Mouse (Mus musculus): ENCODE measurements around the gene Ugp2.

The Ugp2 gene

GRCm38 (mm10) chr11:21371122-21371806 is at the start of gene Ugp2:
Ugp2 (minus strand) TSS chr11:21371201.
- DNase-seq (ENCODE audit: low read depth, low spot score), result peak; percentile 95

DNA sequence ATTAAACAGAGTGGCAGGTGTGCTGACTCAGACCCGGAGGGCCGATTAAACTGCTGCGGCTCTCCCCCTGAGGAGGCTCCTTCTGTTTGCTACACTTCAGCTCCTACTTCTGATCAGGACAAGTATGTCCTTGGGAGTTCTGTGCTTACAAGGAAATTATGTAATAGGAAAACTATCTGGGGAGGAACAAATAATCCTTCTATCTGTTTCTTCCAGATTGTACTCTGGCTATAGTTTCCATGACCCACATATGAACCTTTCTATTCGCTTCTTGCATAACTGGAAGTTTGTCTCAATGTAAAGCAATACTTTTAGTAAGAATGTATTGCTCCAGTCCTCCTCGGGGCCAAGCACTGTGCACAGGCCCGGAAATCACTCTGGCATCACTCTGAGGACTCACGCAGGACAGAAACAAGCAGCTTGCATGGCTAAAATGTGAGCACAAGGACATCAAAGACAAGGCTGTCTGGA is 43.9 kb upstream of the Ugp2 start:
- no peak for DNase-seq (ENCODE audit: low read depth, low spot score)

- no peak for DNase-seq (ENCODE audit: low read depth, low spot score)
Observed at GRCm38 (mm10) chr11:21406668-21407067, 35.7 kb upstream of the Ugp2 start.

- DNase-seq (ENCODE audit: low read depth, low spot score), result no peak
Observed at GRCm38 (mm10) chr11:21406141-21406540, 35.1 kb upstream of the Ugp2 start.

- DNase-seq (ENCODE audit: low read depth, low spot score), result no peak
Observed at GRCm38 (mm10) chr11:21403877-21404276, 32.9 kb upstream of the Ugp2 start.

GRCm38 (mm10) chr11:21402481-21403254 is 31.7 kb upstream of the Ugp2 start:
- no peak for DNase-seq (ENCODE audit: low read depth, low spot score)

GRCm38 (mm10) chr11:21401248-21401647 is 30.2 kb upstream of the Ugp2 start:
- no peak for DNase-seq (ENCODE audit: low read depth, low spot score)

DNA sequence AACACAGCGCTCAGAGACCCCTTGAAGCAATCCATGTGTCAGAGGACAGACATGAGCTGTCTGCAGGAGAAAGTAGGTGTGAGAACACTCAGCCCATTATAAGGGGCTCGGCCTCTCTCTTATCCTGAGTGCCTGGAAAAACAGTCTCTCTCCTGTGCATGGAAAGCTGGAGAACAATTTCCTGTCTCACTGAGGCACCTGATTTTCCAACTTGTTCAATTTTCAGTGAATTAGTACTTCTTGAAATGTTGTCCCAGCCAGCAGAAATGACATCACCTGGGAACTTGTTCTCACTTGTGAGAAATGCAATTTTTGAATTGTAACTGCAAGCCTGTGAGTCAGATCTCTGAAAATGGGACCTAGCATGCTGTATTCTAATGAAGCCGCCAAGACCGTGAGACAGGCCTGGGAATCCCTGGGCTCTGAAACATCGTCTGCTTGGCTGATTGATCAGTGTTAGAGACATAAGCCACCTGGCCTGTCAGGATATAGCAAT is 28.2 kb upstream of the Ugp2 start:
- DNase-seq (ENCODE audit: low read depth, low spot score), result peak; percentile 37

DNA sequence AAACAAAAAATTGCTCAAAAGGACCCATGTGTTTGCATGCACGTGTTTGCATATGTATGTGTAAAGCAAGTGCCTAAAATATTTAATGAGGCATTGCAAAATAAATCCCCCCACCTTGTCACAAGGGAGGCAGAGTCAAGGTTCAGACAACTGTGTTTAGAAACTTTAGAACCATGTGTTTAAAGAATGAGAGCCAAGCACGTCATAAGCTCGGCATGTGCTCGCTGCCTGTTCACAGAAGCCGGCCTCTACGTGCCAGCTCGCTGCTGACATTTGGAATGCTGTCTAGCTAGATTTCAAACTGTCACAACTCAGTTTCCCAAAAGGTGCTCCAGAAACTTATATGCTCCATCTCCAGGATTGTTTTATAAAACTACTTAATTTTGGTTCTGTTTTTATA is 27.5 kb upstream of the Ugp2 start:
- DNase-seq (ENCODE audit: low read depth, low spot score), result peak; percentile 41

GRCm38 (mm10) chr11:21386790-21387189 is 15.8 kb upstream of the Ugp2 start:
- DNase-seq (ENCODE audit: low read depth, low spot score), result no peak

GRCm38 (mm10) chr11:21374096-21374495 is 3.1 kb upstream of the Ugp2 start:
- DNase-seq (ENCODE audit: low read depth, low spot score), result no peak

DNA sequence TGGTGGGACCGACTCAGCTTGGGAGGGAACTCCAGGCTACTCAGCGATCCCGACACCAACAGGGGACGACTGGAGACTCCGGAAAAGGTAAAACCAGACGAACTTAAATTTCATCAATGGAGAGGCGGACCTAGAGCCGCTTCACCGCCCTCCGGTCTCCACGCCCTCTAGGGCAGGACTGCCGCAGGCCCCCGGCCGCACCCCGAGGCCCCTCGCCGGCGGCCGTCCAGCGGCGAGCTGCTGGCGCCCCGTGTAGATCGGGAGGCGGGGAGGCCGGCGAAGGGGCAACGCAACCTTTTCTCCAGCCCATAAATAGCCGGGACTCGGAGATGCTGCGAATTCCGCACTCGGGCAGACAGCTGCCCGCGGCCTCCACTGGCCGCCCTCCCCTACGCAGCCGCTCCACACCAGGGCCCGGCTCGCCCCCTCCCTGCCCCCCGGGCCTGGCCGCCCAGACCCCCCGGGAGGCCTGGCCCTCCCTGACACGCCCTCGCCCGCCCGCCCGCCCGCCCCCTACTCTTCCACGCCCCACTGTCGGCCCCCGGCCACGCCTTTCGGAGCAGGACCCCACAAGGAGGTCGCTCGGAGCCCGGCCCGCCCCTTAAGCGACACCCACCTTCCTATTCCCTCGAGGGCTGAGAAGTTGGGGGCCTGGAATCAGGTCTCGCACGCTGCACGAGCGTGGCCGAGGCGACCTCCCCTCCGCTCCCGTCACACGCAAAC is 441 bp downstream of the Ugp2 start:
- peak; percentile 89 for DNase-seq (ENCODE audit: low read depth, low spot score)

DNA sequence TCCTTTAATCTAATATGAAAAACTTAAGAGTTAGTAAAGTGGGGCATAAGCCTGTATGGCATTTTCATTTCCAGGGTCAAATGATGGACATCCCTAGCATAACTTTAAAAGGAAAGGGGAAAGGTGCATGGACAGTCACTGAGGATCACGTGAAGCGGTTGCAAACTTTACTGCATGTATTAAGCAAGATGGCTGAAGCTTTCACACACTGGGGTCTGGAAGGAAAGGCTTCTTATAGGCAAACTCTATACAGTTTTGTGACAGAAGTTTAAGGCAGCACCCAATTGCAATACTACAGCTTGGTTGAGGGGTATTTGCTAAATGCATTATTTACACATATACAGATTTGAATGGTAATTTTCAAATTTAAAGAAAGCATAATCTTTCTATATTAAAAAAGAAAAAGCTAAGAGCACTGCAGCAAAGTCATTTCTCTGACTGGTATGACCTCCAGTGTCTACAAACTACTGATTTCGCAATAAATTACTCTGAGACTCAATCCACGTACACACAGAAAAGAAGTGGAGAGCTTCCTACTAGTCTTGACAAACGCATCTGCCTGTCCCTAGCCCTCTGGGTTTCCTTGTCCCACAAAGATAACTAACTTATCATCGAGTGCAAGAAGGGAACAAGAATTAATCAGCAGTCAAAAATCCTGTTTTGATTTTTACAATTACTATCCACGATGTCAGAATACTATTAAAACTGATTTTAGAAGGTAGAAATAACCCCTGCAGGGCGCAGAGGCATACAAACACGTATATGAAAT is 1.6 kb downstream of the Ugp2 start:
- no peak for DNase-seq (ENCODE audit: low read depth, low spot score)

DNA sequence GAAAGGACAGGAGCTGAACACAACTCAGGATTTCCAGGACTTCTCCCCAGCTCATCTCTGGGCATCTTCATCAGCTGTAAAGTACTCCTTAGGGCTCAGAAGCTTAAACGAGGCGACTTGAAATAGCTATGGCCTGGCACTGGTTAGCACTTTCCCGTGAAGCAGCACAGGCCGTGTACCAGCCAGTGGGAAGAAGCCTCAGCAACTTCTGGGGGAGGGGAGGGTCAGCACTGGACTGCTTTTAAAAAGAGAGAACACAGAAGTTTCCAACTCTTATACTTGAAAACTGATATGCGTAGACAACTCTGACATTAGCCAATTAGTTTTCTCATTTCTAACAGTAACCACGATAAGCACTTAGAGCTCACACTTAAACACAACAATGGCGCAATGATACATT is 2.5 kb downstream of the Ugp2 start:
- no peak for DNase-seq (ENCODE audit: low read depth, low spot score)

DNA sequence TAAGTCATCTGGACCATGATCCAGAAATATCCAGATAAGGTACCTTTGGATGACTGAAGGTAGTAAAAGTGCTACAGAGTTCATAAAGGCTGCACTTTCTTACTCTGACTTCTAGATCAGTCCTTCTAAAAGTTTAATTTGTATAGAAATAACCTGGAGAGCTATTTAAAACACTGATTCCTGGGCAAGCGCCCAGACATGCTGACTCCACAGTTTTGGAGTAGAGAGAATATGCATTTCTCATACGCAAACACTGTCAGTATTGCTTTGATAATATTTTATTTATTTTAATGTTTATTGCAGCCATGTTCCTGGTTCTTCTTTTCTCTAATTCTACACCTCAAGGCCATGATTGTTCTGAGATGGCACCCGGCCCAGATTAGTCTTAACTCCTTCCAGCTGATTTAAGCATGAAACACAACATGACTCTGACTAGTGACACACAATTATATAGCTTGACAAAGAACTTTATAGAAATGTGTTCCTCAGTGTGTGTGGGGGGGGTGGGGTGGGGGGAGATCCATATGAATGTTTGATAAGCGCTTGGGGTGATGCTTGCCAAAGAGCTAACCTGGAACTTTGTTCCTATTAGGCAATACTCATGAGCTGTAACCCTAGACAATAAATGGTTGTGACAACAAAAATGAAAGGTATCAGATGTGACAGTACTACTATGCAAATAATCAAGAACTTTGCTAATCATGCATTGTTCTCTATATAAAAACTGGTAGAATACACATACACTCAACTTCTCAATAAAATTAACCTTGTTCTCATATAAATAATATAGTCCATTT is 7.7 kb downstream of the Ugp2 start:
- DNase-seq (ENCODE audit: low read depth, low spot score), result no peak

DNA sequence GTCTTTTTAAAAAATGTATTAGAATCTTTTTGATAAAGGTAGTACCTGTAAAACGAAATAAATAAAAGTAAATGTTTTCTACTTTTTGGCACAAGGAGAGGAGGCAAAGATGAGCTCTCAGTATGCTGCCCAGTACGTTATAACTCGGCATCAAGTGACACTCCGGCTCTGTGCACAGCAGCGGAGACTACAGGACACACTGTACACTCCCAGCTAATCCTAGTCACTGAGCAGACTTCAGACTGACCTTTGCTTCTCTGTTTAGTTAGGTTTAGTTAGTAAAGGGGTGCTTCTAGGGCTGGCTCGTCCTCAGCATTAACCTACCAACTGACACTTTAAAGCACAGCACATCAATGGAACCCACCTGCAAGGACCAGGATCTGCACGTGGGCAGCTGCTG is 19.7 kb downstream of the Ugp2 start:
- DNase-seq (ENCODE audit: low read depth, low spot score), result no peak

DNA sequence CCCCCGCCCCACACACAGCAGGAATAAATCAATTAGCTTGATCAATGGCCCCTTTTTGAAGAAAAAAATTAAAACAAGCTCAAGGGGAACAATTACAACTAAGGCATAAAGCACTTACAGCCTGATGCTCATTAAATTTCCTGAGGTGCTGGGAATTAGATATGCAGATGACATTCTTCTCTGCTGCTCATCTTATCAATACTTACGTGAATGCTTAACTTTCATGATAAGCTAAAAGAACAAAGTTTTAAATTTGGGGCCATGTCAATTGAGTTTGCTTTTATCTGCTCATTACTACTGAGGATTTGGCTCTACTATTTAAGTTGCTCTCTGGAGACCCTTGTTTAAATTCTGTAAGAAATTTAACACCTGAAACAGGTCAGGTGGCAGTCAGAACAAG is 22.1 kb downstream of the Ugp2 start:
- DNase-seq (ENCODE audit: low read depth, low spot score), result no peak

DNA sequence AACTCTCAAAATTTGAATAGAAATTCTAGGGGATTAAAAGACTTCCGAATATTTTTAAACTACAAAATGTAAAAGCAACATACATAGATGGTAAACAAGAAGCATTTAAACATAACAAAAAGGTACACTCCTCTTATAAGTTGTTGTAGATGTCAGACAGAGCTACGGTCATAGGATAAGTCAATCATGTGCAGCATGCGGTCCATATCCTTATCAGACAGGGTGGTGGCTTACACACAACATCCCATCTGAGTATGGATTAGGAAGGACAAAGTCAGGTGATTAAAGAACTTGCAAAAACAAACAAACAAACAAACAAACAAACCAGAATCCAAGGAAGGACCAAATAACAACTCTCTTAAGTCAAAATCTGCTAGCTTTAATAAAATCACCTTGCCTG is 25.0 kb downstream of the Ugp2 start:
- DNase-seq (ENCODE audit: low read depth, low spot score), result no peak

- DNase-seq (ENCODE audit: low read depth, low spot score), result no peak
Observed at GRCm38 (mm10) chr11:21343490-21343889, 27.5 kb downstream of the Ugp2 start.

GRCm38 (mm10) chr11:21339088-21339487 is 31.9 kb downstream of the Ugp2 start:
- no peak for DNase-seq (ENCODE audit: low read depth, low spot score)

DNA sequence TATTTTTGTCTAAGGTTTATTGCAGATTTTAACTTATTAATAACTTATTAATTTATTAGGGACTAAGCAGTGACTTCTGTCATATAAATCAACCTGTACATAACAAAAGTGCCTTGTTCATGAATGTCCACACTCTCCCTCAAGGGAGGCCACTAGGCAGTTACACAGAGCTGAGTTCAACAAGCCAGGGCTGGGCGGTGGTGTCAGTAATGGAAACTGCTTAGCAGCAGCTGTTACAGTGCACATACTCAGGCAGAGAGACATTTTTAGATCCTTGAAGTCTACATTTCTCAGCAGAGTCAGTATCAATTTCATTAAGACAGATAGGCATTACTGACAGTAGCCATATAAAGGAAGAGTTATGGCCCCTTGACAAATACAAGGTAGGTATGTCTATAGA is 33.1 kb downstream of the Ugp2 start:
- DNase-seq (ENCODE audit: low read depth, low spot score), result peak; percentile 11

Measured in mesoderm, embryonic 11.5 days (tissue).